Mouse (Mus musculus) gonadal fat pad, adult 2 months (tissue): ENCODE data around the gene Lyrm4. TPM values are rescaled to one million over a fixed set of nuclear protein-coding genes. Genes with fewer than 3 reads are reported as not detected.
A peak's percentile ranks its signal among the peaks of the same experiment; 100 is the strongest.

Experiments used
- DNase-seq: peaks from one replicate; pipeline ENCODE4 v3.0.0-alpha.2; 2012; ENCODE audit warnings: low read depth
- polyA plus RNA-seq: library from polyadenylated mRNA; depleted of rRNA; stranded (reverse); fragments of >200 nt; gene quantifications from 2 replicates; pipeline ENCODE4 v1.2.3, GENCODE M21; 2012; rRNA removed

Gene Lyrm4
- 3.4 and 3.9 TPM in 2 replicates for polyA plus RNA-seq

- DNase-seq, result peak; percentile 54
Measured at GRCm38 (mm10) chr13:36117143-36118014, at the start of gene Lyrm4, which contains the start of gene Fars2. Gene Lyrm4, minus strand, starts transcription at chr13:36117526. Gene Fars2, plus strand, starts transcription at chr13:36117412.

GRCm38 (mm10) chr13:36163898-36164297, 46.6 kb upstream of the Lyrm4 start:
- no peak for DNase-seq

- no peak for DNase-seq
Measured at GRCm38 (mm10) chr13:36163411-36163810, 46.1 kb upstream of the Lyrm4 start.

- no peak for DNase-seq
Measured at GRCm38 (mm10) chr13:36156340-36156931, 39.1 kb upstream of the Lyrm4 start.

- DNase-seq, result no peak
Measured at GRCm38 (mm10) chr13:36152728-36153498, 35.6 kb upstream of the Lyrm4 start.

- no peak for DNase-seq
Measured at GRCm38 (mm10) chr13:36150272-36150671, 32.9 kb upstream of the Lyrm4 start.

- no peak for DNase-seq
Measured at GRCm38 (mm10) chr13:36149175-36149939, 32.0 kb upstream of the Lyrm4 start.

- no peak for DNase-seq
Measured at GRCm38 (mm10) chr13:36145601-36146000, 28.3 kb upstream of the Lyrm4 start.

- DNase-seq, result no peak
Measured at GRCm38 (mm10) chr13:36140247-36141016, 23.1 kb upstream of the Lyrm4 start.

GRCm38 (mm10) chr13:36139703-36140102, 22.4 kb upstream of the Lyrm4 start:
- DNase-seq, result no peak

- DNase-seq, result peak; percentile 34
Measured at GRCm38 (mm10) chr13:36131992-36132649, 14.8 kb upstream of the Lyrm4 start.

- DNase-seq, result no peak
Measured at GRCm38 (mm10) chr13:36131401-36131800, 14.1 kb upstream of the Lyrm4 start.

- DNase-seq, result no peak
Measured at GRCm38 (mm10) chr13:36129360-36130054, 12.2 kb upstream of the Lyrm4 start.

GRCm38 (mm10) chr13:36120606-36121005, 3.3 kb upstream of the Lyrm4 start:
- DNase-seq, result no peak

GRCm38 (mm10) chr13:36119684-36120083, 2.4 kb upstream of the Lyrm4 start:
- no peak for DNase-seq

GRCm38 (mm10) chr13:36116520-36117142, 695 bp downstream of the Lyrm4 start:
- no peak for DNase-seq

- DNase-seq, result no peak
Measured at GRCm38 (mm10) chr13:36113181-36113580, 4.1 kb downstream of the Lyrm4 start.

GRCm38 (mm10) chr13:36111331-36111730, 6.0 kb downstream of the Lyrm4 start:
- DNase-seq, result no peak

- no peak for DNase-seq
Measured at GRCm38 (mm10) chr13:36108528-36108927, 8.8 kb downstream of the Lyrm4 start.
